Mouse (Mus musculus): ENCODE measurements around the gene Kctd8. TPM values are rescaled to one million over a fixed set of nuclear protein-coding genes. Genes with fewer than 3 reads are reported as not detected.
"Not testable (repeated sequence)": the region's sequence is repeated elsewhere in the genome, so short reads cannot be mapped to it uniquely, and the experiment has no call there.

The Kctd8 gene
- polyA plus RNA-seq, 1 experiment from 2014 or later = not detected

DNA sequence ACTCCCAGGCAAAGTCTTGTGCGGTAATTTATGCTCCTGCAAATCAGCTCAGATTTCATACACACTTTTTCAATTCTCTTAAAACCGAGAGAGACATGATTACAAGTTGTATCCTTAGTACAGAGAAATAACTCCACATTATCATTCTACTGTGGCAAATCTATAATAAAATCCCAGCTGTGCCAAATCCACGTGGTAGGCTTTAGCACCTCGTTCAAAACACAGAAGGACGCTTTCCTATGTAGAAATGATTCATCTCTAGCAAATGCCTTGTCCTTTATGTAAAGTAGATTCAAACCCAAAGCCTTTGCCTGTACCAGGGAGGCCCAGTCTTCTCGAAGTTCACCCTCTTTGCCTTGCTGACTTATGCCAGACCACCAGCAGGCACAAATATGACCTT, 57.1 kb downstream of the Kctd8 start:
- Histone ChIP-seq H3K27ac (ENCODE audit: low read depth) (no peak overlapping the region), H3K4me3 (ENCODE audit: low read depth, low read length) (no peak overlapping the region), H3K9me3 (ENCODE audit: low read length) (no peaks in the 10 kb centered on the region), H3K27me3 (ENCODE audit: insufficient read depth, low read length) (no peaks in the 10 kb centered on the region), H3K36me3 (replicated peaks; ENCODE audit: insufficient read depth, low read length) (no peaks in the 10 kb centered on the region), H3K9ac (replicated peaks) (no peak overlapping the region), H3K4me1 (ENCODE audit: insufficient read depth) (no peaks in the 10 kb centered on the region), H3K4me2 (ENCODE audit: low read depth, low read length) (no peak overlapping the region)
- DNase-seq (no peak), ATAC-seq (no peak)
- 66% methylated on average over 6 of the region's 6 CpGs for WGBS (ENCODE audit: insufficient replicate concordance)
- TF ChIP-seq EP300 (IDR thresholded peaks at IDR 0.05; ENCODE audit: low read depth) = no peak

DNA sequence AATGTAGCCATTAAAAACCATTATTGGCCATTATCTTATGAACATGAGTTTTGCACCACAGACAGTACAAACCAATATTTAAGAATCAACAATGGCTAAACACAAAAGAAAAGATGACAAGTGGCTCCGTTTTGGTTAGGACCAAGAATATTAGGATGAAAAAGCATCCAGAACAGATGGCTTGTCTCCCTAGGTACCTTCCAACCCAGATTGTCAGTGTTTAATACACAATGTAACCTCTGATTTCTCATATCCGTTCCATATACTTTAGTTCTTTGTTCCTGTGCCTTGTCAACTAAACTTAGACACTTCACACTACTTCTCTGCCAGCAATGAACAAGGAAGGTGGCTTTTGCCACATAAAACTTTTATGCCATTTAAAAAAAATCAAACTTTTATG, 89.1 kb downstream of the Kctd8 start:
- Histone ChIP-seq H3K36me3 (replicated peaks; ENCODE audit: insufficient read depth, low read length) (no peaks in the 10 kb centered on the region), H3K27ac (ENCODE audit: low read depth) (no peak overlapping the region), H3K4me2 (ENCODE audit: low read depth, low read length) (no peak overlapping the region), H3K4me3 (ENCODE audit: low read depth, low read length) (no peak overlapping the region), H3K27me3 (ENCODE audit: insufficient read depth, low read length) (no peaks in the 10 kb centered on the region), H3K4me1 (ENCODE audit: insufficient read depth) (no peaks in the 10 kb centered on the region), H3K9me3 (ENCODE audit: low read length) (no peaks in the 10 kb centered on the region), H3K9ac (replicated peaks) (no peak overlapping the region)
- DNase-seq (no peak), ATAC-seq (no peak)
- no peak for TF ChIP-seq CTCF (IDR thresholded peaks at IDR 0.05; ENCODE audit: low read depth)
- TF ChIP-seq EP300 (IDR thresholded peaks at IDR 0.05; ENCODE audit: low read depth) = no peak
- 61% methylated on average over 2 of the region's 2 CpGs for WGBS (ENCODE audit: insufficient replicate concordance)

DNA sequence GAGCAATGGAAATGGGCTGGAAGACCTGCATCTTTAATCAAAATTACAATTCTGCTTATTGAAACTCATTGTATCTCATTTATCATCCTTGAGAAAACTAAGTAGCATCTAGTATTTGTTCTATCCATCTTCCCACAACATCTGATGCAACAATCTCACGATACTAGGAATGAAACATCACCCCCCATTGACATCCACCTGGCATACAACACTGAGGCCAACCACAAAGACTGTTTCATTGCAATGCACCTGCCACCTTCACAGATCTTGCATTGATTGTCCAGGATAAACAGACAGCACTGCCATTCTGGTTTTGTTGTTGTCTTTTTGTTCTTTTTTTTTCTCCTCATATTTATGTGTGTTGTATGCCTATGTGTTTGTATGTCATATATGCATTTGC, 99.5 kb downstream of the Kctd8 start:
- 53% methylated on average over 1 of the region's 1 CpGs for WGBS (ENCODE audit: insufficient replicate concordance)
- H3K27me3 ChIP-seq (ENCODE audit: insufficient read depth, low read length) = no peaks in the 10 kb centered on the region
- no peak for ATAC-seq

DNA sequence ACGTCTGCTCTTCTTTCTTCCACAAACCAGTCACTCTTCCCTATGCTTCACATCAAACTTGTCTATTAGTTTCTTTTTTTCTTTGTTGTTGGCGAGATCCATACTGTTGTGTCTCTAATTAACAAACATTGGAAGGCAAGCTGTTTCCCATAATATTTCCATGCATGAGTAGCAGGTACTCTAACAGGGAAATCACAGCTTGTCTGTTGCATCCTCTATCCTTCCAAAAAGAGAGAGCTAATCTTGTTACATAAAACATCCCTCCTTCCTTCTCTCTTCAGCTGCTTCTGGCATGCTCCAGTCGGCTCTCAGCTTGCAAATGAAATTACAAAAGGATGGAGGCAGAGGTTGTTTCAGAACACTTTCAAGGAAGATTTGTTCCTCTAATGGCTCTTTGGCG, 107.9 kb downstream of the Kctd8 start:
- H3K4me2 ChIP-seq (ENCODE audit: low read depth, low read length) = no peak overlapping the region
- H3K27me3 ChIP-seq (ENCODE audit: insufficient read depth, low read length) = no peaks in the 10 kb centered on the region
- WGBS (ENCODE audit: insufficient replicate concordance) = 64% methylated on average over 4 of the region's 4 CpGs
- no peak overlapping the region for H3K9ac ChIP-seq (replicated peaks)
- H3K36me3 ChIP-seq (replicated peaks; ENCODE audit: insufficient read depth, low read length) = no peaks in the 10 kb centered on the region
- DNase-seq (no peak), ATAC-seq (no peak)
- H3K4me3 ChIP-seq (ENCODE audit: low read depth, low read length) = no peak overlapping the region
- no peak overlapping the region for H3K27ac ChIP-seq (ENCODE audit: low read depth)
- no peaks in the 10 kb centered on the region for H3K9me3 ChIP-seq (ENCODE audit: low read length)
- TF ChIP-seq CTCF (IDR thresholded peaks at IDR 0.05; ENCODE audit: low read depth) (no peak), EP300 (IDR thresholded peaks at IDR 0.05; ENCODE audit: low read depth) (no peak)
- no peaks in the 10 kb centered on the region for H3K4me1 ChIP-seq (ENCODE audit: insufficient read depth)

More for the DNA sequence above, 99.5 kb downstream of the Kctd8 start:
- Histone ChIP-seq H3K4me3 (ENCODE audit: low read depth, low read length) (no peak overlapping the region), H3K4me1 (ENCODE audit: insufficient read depth) (no peaks in the 10 kb centered on the region), H3K4me2 (ENCODE audit: low read depth, low read length) (no peak overlapping the region), H3K9me3 (ENCODE audit: low read length) (no peaks in the 10 kb centered on the region), H3K27ac (ENCODE audit: low read depth) (no peak overlapping the region), H3K36me3 (replicated peaks; ENCODE audit: insufficient read depth, low read length) (no peaks in the 10 kb centered on the region), H3K9ac (replicated peaks) (no peak overlapping the region)
- no peak for TF ChIP-seq CTCF (IDR thresholded peaks at IDR 0.05; ENCODE audit: low read depth)
- TF ChIP-seq EP300 (IDR thresholded peaks at IDR 0.05; ENCODE audit: low read depth) = no peak
- DNase-seq = no peak

DNA sequence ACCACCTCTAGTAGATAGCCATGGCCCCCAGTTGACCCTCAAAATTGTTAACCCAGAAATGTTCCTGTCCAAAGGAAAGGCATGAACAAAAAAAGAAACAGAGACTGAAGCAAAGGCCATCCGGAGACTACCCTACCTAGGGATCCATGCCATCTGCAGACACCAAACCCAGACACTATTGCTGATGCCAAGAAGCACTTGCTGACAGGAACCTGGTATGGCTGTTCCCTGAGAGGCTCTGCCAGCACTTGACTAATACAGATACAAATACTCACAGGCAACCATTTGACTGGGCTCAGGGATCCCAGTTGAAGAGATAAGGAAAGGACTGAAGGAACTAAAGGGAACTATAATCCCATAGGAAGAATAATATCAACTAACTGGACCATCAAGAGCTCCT, 109.8 kb downstream of the Kctd8 start:
- not testable (repeated sequence) for H3K36me3 ChIP-seq (replicated peaks; ENCODE audit: insufficient read depth, low read length); H3K4me1 ChIP-seq (ENCODE audit: insufficient read depth); H3K27ac ChIP-seq (ENCODE audit: low read depth); H3K4me3 ChIP-seq (ENCODE audit: low read depth, low read length); H3K9ac ChIP-seq (replicated peaks); H3K4me2 ChIP-seq (ENCODE audit: low read depth, low read length); H3K9me3 ChIP-seq (ENCODE audit: low read length); H3K27me3 ChIP-seq (ENCODE audit: insufficient read depth, low read length); DNase-seq; ATAC-seq
- WGBS (ENCODE audit: insufficient replicate concordance) = 73% methylated on average over 1 of the region's 1 CpGs

DNA sequence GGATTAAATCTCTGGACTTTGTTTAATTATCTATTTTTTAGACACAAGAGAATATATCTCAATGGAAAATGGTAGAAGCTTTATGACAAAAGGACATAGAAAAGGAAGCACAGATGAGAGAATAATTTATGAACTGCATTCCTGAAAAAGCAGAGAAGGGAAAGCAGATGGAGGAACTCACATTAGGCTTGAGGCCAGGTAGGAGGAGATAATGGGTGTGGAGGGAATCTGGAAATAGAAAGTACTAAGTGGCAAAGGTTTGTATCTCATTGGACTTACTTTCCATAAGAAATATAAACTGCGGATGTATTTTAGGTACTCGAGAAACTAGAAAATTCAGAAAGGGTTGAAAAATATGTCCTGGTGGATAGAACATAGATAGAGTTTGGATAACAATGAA, 114.3 kb downstream of the Kctd8 start:
- Histone ChIP-seq H3K27ac (ENCODE audit: low read depth) (no peak overlapping the region), H3K9ac (replicated peaks) (no peak overlapping the region), H3K9me3 (ENCODE audit: low read length) (no peaks in the 10 kb centered on the region), H3K27me3 (ENCODE audit: insufficient read depth, low read length) (no peaks in the 10 kb centered on the region), H3K4me1 (ENCODE audit: insufficient read depth) (no peaks in the 10 kb centered on the region), H3K36me3 (replicated peaks; ENCODE audit: insufficient read depth, low read length) (no peaks in the 10 kb centered on the region), H3K4me2 (ENCODE audit: low read depth, low read length) (no peak overlapping the region), H3K4me3 (ENCODE audit: low read depth, low read length) (no peak overlapping the region)
- TF ChIP-seq CTCF (IDR thresholded peaks at IDR 0.05; ENCODE audit: low read depth) = no peak
- TF ChIP-seq EP300 (IDR thresholded peaks at IDR 0.05; ENCODE audit: low read depth) = no peak
- 81% methylated on average over 2 of the region's 2 CpGs for WGBS (ENCODE audit: insufficient replicate concordance)
- ATAC-seq (no peak), DNase-seq (no peak)

DNA sequence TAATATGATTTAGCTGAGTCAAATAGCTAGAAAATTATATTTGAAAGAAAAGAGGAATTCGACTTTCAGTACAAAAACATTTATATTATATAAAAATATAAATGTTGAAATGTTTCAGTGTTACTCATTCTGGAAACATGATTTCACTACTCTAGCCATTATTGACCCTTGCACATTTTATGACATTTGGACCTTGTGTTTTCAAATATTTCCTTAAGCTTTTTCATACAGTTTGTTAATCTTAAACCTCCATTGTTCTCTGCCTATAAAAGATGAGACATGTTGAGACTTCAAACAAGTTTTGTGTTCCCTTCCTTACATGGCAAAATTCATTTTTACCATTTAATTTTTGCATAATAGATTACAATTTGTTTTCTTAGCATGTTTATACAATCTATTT, 118.9 kb downstream of the Kctd8 start:
- ATAC-seq (no peak), DNase-seq (no peak)
- Histone ChIP-seq H3K4me2 (ENCODE audit: low read depth, low read length) (no peak overlapping the region), H3K27me3 (ENCODE audit: insufficient read depth, low read length) (no peaks in the 10 kb centered on the region), H3K9ac (replicated peaks) (no peak overlapping the region), H3K27ac (ENCODE audit: low read depth) (no peak overlapping the region), H3K4me3 (ENCODE audit: low read depth, low read length) (no peak overlapping the region), H3K4me1 (ENCODE audit: insufficient read depth) (no peaks in the 10 kb centered on the region), H3K36me3 (replicated peaks; ENCODE audit: insufficient read depth, low read length) (no peaks in the 10 kb centered on the region), H3K9me3 (ENCODE audit: low read length) (no peaks in the 10 kb centered on the region)
- TF ChIP-seq EP300 (IDR thresholded peaks at IDR 0.05; ENCODE audit: low read depth) (no peak), CTCF (IDR thresholded peaks at IDR 0.05; ENCODE audit: low read depth) (no peak)
- WGBS (ENCODE audit: insufficient replicate concordance) = 75% methylated on average over 1 of the region's 1 CpGs
